Mouse (Mus musculus): ENCODE data around the gene Chd9.
"Not testable (repeated sequence)": the region's sequence is repeated elsewhere in the genome, so short reads cannot be mapped to it uniquely, and the experiment has no call there.

GRCm38 (mm10) chr8:90930125-90930524, 102.0 kb downstream of the Chd9 start:
- TF ChIP-seq GATA1, TAL1 (IDR thresholded peaks at IDR 0.05; ENCODE audit: low read length): not testable (repeated sequence)

Data from erythroblast, embryonic 14.5 days (primary cell).